Mouse (Mus musculus) thymus, adult 2 months (tissue): Measurements from ENCODE around the gene Ado.

ENCODE experiments used
- CTCF ChIP-seq: fragments of 200-500 bp; IDR thresholded peaks from 2 replicates; pipeline ENCODE4 v1.5.1; 2012; ENCODE audit warnings: mild to moderate bottlenecking, control low read depth, low read length, moderate library complexity, borderline replicate concordance; ENCODE audit not compliant: control insufficient read depth, poor library complexity, insufficient read depth; ENCODE audit errors: extremely low read depth
- POLR2A ChIP-seq: fragments of 200-500 bp; IDR thresholded peaks from 2 replicates; pipeline ENCODE4 v1.6.1; 2012; ENCODE audit warnings: mild to moderate bottlenecking, low read length, control low read depth, moderate library complexity; ENCODE audit not compliant: control insufficient read depth, poor library complexity, insufficient read depth; ENCODE audit errors: extremely low read depth

- TF ChIP-seq CTCF (no peak), POLR2A (no peak)
Measured at GRCm38 (mm10) chr10:67504046-67504445, 44.7 kb downstream of the Ado start.
